Mouse (Mus musculus): ENCODE data around the gene Rad21l. TPM values are rescaled to one million over a fixed set of nuclear protein-coding genes. Genes with fewer than 3 reads are reported as not detected.

Gene Rad21l
- 1 to 10 TPM; 1.3 to 2.2 TPM for total RNA-seq (2021)
- long read RNA-seq: 0 reads

DNA sequence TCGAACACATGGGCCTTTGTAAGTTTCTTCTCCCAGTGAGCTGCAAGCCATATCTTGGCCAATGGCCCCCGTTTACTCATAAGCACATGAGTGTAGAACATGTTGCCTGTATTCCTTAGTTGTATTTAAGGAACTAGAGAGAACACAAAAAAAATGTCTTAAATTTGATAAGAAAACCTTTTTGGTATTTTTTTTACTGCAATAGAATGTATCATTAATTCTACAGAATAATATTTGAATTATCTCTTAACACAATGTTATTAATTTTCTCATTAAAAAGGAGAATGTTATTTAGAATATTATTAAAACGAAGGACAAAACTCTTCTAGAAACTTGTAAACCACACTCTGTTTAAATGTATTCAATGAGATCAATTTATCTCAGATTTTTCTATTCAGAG lies at the start of gene Rad21l:
Gene Rad21l, minus strand, starts transcription at position 101 of the 400 bp plus-strand sequence.
- no peak for DNase-seq (ENCODE audit: low spot score in 2 of 2)

DNA sequence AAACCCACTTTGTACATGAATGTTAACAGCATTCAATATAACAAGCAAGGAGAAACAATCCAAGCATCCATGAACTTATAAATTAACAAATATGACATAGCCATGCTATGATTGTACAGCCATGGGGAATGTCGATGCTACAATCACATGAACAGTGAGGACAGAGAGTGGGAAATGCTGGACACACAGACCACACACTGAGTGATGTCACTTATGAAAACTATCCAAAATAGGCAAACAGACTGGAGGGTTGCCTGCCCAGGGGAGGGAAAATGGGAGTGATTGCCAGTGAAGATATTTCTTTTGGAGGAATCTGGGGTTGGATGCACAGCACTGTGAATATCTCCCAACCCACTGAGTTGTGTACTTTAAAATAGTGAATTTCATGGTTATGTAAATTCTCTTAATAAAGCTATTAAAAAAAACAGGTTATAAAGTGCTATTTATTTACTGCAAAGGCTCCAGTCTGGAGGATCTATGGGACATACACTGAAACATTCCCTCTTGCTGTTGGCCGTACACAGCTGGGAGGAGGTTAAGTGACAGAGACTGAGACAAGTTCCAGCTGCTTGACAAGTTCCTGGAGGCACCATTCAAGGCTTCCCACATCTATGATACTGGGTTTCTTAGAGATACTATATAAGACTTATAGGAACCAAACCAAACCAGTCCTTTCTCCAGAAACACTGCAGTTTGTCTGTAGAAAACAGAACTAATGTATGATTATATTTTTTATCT lies 48.2 kb upstream of the Rad21l start:
- no peak for DNase-seq (ENCODE audit: low spot score in 2 of 2)

DNA sequence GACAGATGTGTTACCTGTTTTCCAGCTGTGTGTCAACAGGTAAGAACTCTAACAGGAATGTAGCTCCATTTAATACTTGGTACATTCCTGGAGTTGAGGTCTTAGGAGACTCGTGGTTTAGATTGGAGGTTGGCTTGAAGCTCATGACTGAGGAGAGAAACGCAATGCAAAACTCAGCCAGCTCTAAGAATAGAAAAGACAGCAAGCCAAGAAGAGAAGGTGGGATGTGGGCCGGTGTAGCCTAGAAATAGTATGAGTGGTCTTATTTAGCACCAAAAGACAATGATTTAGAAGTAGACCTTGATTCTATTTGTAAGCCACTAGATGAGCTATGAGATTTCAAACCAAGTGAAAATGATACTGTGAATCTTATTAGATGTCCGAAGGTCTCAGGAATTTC lies 47.2 kb upstream of the Rad21l start:
- no peak for DNase-seq (ENCODE audit: low spot score in 2 of 2)

DNA sequence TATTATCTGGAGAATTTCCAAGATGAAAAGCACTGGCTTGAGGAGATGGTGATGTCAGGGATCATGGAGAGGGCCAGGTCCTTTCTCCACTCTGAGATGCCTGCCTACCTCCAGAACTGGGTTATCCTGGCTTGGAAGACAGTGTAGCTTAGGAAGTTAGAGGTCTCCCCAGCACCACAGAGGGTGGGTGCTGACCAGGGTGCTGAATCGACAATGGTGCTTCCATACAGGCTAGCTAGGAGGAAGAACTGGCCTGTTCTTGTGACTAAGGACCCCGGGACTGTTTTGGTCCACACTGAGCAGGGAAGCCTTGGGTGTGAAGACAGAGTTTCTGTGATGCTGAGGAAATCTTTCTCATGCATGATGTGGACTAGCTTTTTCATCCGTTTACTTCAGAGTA lies 44.3 kb upstream of the Rad21l start:
- no peak for DNase-seq (ENCODE audit: low spot score in 2 of 2)

DNA sequence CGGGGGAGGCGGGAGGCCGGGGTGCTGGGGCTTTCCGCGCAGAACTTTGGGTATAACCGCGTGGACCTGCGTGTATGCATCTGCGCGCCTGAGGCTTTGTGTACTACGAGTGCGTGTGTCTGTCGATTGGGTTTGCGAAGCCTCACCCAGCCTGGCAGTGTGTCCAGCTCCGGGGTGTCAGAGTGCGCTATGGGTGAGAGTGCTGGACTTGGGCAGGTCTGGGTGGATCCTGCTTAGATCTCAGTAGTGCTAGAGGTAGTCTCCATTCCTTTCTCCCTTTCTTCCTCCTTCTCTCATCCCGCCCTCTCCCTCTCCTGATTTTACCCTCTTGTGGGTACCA lies 34.5 kb upstream of the Rad21l start:
- peak in 1 of 2 experiments; percentile 21 for DNase-seq (ENCODE audit: low spot score in 2 of 2)

DNA sequence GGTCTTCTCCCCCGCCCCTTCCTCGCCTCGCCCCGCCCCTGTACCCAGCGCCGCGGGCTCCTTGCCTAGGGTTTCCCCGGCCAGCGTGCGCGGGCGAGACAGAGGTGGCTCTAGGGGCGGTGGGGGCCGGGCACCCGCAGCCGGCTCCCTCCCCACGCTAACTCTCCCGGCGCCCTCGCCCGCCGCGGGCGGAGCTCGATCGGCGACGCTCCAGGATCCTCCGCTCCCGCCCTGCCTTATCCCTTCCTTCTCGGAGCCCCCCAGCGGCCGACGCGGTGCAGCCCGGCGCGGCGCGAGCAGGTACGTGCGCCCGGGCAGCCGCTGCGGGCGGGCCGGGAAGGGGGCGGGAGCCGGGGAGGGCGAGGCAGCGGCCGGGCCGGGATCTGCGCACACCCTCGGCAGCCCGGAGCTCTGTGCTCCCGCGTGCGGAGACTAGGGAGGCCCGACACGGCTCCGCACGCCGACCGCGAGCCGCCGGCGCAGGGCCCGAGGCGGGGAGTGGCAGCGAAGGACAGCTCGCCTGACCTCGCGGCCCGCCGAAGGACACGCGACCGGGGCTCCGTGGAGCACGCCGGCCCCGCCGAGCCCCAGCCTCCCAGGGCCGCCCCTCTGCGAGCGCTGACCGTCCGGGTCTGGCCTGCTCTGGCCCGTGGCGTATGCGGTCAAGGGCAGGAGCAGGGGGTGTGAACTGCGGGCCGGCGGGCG lies 34.0 kb upstream of the Rad21l start:
- DNase-seq (ENCODE audit: low spot score in 2 of 2): peak; percentile 24 to 51

DNA sequence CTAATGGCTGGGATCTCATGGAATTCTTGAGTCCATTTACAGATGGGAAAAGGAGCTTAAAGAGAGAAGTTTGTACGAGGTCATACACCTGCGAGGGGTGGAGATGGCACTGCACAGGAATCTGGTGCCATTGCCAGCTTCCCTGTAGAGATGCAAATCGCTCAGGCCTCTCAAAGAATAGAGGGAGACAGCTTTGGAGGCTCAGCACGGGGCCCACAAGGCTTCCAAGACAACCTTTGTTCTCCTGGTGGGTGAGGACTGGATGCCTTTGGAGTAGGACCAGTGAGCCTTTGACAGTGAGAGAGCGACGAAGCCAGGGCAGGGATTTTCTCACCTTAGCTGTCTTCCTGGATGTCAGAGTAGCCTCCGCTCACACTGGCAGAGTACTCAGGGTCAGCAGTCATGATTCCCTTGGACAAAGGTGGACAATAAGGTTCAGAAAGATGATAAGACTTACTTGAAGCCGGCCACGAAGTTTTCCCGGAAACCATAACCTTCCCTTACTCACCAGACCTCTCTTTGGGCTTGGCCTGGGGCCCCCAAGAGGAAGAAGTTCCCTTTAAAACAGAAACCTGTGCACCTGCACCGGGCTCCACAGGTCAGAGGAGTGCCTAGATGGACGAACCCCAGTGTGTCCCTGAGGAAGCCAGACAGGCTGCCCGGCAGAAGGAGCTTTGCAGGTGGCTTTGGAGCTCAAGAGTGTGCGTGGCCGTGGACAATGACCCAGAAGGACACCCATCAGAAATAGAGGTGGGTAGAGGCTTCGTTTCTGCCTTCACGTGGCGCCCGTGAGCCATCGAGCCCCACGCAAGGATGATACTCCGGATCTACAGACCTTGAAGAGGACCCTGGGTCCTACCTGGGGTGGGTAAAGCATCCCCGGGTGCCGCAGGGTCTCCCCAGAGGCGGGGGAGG lies 33.2 kb upstream of the Rad21l start, which contains the start of gene Tmem74b:
Gene Tmem74b, plus strand, starts transcription at position 778 of the 915 bp plus-strand sequence.
- no peak for DNase-seq (ENCODE audit: low spot score in 2 of 2)

DNA sequence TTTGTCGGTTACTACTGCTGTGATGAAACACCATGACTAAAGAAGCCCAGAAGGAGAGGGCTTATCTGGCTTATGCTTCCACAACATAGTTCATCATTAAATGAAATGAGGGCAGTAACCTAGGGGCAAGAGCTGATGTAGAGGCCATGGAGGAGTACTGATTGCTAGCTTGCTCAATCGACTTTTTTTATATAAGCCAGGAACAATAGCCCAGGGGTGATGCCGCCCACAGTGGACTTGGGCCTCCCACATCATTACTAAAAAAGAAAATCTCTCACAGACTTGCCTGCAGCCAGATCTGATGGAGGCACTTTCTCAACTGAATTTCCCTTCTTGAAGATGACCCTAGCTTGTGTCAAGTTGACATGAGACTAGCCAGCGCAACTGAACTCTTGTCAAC lies 14.6 kb upstream of the Rad21l start:
- no peak for DNase-seq (ENCODE audit: low spot score in 2 of 2)

DNA sequence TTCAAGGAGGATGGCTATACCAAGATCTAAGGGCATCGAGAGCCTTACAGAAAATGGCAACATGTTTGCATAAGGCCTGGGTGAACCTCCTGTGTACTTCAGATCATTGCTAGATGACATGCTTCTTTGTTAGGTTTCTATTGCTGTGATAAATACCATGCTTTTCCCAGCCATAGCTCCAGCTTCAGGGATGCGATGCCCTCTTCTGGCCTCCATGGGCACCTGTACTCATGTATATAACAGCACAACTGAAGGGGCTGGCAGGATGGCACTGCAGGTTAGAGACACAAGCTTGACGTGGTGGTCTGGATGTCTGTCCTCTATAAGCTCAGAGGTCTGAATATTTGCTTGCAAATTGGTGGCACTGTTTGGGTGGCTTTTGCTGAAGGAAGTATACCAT lies 14.0 kb upstream of the Rad21l start:
- DNase-seq (ENCODE audit: low spot score in 2 of 2): peak in 1 of 2 experiments; percentile 51

DNA sequence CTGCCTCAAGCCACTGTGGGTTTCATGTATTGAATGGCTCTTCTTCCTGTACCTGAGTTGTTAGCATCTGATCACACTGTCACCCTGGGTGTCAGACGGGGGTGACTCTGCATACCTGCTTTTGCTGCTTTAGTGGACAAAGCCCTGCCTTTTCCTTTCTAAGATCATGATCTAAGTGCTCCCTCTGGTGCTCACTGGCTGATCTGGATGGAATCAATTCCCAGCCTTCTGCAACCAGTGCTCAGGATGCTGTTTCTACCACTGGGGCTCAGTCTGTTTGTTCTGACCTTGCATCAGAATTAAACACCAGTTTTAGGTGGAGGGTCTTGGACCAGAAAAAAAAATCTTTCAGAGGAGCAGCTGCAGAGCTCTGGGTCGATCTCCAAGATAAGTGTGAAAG lies 7.9 kb upstream of the Rad21l start:
- DNase-seq (ENCODE audit: low spot score in 2 of 2): peak in 1 of 2 experiments; percentile 35

DNA sequence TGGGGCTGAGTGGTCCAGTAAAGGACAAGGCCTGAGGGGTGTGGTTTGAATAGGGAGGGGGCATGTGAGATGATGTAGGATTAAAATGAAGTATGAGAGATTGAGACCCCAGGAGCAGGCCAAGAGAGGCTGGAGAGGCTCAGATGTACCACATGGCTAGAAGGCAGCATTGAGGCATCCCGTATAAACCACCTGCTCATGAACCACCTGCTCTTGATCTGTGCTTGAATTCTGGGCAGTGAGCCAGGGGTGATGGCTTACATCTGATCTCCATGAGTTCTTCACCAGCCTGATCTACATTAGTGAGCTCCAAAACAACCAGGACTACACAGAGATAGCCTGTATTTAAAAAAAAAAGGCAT lies 2.6 kb upstream of the Rad21l start:
- no peak for DNase-seq (ENCODE audit: low spot score in 2 of 2)

DNA sequence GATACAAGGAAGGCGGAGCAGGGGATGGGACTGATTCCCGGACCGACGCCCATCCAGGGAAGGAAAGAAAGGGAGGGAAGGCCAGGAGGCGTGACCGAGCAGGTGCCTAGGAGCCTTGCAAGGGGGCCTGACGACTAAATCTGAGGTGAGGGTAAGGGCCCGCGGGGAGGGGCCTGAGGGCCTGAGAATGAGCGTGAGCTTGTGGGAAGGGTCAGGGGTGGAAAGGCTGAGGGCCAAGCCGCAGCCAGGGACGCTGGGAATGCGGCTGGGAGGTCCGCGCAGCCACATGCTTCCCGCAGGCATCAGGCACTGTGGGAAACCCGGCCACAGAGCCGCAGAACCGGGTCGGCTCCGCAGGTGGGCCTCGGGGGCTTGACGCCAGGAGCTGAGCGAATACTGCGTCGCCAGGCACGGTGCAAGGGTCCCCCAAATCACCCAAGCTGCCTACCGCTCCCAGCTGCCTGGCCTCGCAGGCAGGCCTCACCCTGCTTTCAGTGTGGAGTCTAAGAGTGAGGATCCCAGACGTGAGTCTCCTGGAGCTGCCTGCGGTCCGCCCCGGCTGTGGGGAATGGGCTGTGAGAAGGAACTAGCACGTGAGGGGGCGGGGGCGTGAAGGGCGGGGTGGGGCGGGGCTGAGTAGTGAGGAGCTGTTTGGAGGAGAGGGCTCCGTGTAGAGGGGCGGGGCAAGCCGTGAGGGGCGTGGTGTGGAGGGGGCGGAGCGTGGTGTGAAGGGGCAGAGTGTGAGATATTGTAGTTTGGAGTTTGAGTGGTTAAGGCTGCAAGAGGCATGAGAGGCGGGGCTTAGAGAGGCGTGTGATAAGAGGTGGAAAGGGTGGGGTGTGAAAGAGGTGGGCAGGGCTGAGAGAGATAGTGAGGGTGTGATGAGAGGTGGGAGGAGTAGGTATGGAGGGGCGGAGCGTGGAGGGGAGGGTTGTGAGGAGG lies 2.0 kb upstream of the Rad21l start:
- no peak for DNase-seq (ENCODE audit: low spot score in 2 of 2)

DNA sequence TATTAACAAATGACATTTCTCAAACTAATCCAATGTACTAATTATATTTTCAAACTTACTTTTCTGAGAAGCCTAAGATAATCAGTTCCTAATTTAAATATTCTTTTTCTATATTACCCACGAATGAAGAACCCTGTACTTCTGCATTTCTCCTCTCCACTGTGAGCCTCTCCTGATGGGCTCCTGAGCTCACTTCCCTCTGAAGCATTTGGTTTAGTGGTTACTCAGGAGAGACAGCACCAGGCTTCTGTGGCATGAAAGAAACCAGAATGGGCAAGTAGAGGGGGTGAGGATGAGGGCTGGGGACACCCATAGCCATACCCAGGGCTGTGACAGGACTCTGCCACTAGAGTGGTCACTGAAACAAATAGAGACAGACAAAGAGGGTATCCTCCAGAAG lies 16.3 kb downstream of the Rad21l start:
- no peak for DNase-seq (ENCODE audit: low spot score in 2 of 2)

DNA sequence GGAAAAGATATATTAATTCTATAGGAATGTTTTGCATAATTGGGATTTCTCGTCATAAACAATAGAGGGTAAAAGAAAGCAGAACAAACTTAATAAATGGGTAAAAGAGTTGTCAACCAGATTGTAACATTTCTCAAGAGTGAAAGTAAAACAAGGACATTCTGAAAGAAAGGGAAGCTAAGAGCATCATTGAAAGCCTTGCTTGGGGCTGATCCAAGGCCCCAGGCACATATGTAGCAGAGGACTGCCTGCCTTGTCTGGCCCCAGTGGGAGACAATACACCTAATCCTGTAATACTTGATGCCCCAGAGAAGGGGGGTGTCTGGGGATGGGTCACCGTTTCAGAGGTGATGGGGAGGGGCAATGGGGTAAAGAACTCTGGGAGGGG lies 32.3 kb downstream of the Rad21l start:
- no peak for DNase-seq (ENCODE audit: low spot score in 2 of 2)

DNA sequence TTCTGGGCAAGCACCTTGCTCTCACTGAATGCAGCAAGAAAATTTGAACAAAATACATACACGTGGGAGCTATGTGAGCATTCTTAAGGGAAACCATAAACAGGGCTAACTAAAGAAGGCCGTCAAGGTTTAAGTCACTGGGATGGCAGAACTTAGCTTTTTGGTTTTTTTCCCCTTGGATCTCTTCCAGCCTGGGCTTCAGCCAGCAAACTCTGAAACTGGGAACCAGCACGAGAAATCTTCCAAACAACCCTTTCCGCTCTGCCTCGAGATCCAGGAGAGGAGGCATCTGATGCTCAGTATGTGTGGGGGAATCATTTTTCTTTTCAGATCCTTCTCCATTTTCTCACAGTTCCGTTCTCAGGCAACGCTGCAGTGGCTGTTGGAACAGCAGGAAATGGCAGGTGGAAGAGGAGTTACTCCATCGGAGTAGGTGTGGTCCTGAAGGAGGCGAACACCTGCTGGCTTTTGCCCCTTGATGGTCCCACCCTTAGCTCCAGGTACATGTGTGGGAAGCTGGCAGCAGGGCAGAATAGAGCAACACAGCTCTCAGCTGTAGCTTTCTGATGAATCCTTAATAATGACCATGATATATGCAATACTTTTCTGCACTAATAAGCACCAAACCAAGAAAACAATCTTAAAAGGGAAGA lies 32.8 kb downstream of the Rad21l start:
- DNase-seq (ENCODE audit: low spot score in 2 of 2): peak in 1 of 2 experiments; percentile 26

DNA sequence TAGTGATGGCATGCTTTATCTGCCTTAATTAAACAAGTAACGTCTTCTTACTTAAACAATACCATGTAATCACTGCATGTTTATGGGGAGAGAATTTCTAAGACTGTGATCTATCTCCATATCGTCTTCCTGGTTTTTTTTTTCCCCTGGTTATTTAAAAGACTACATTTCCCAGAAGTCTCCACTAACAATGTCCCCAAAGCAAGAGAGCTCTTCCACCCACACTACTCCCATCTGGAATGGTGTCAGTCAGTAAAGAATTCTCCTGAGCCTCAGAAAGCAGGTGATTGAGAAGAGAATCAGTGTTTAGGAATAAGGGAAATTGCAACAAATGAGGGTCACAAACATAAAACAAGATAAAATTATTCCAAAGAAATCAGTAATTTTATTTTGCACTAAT lies 33.4 kb downstream of the Rad21l start:
- DNase-seq (ENCODE audit: low spot score in 2 of 2): peak in 1 of 2 experiments; percentile 43

DNA sequence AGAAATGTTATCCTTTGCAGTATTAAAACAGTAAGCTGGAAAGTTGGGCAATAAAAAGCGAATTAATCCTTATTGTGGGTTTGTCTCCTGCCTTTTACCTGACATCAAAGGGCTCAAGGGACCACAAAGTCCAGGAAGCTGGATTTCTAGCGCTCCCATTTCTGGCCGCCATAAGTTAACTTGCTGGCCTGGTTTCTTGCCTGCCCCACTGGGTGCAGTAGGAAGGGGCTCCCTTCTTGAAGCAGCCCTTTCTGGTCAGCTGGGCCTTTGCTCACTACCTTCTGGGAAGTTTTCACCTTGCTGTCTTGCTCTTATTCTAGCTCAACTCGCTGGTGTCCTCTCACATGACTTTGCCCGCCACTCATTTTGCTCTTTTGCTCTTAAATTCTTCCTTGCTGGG lies 35.4 kb downstream of the Rad21l start:
- no peak for DNase-seq (ENCODE audit: low spot score in 2 of 2)

DNA sequence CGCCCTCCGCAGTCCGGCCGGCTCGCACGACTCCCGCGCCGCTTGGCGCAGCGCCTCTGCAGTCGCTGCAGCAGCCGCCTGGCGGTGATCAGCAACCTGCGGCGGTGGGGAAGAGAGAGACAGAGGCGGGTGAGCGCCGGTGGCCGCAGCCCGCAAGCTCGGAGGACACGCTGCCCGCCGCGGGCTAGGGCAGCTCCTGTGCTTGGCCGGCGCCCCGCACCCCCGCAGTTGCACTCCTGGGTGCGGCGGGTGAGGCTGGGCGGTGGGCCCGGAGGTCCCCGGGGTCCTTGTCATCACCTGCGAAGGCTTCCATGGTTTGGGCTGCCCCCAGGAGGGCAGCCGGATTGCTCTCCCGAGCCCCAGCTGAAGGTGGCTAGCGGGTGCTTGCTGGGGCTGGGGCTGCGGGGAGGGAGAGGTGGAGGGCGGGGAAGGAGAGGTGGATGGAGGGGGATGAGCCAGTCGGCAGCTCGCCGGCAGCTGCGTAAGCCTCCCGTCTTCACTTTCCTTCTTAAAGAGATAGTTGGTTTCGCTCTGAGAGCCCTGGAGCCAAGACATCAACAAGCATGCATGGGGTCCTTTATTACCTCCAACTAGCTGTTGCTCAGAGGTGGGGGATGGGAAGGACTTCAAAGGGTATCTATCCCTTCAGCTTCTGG lies 36.0 kb downstream of the Rad21l start, which contains the start of gene Snph:
Gene Snph, minus strand, starts transcription at position 435 of the 656 bp plus-strand sequence.
- DNase-seq (ENCODE audit: low spot score in 2 of 2): peak; percentile 83 to 85

DNA sequence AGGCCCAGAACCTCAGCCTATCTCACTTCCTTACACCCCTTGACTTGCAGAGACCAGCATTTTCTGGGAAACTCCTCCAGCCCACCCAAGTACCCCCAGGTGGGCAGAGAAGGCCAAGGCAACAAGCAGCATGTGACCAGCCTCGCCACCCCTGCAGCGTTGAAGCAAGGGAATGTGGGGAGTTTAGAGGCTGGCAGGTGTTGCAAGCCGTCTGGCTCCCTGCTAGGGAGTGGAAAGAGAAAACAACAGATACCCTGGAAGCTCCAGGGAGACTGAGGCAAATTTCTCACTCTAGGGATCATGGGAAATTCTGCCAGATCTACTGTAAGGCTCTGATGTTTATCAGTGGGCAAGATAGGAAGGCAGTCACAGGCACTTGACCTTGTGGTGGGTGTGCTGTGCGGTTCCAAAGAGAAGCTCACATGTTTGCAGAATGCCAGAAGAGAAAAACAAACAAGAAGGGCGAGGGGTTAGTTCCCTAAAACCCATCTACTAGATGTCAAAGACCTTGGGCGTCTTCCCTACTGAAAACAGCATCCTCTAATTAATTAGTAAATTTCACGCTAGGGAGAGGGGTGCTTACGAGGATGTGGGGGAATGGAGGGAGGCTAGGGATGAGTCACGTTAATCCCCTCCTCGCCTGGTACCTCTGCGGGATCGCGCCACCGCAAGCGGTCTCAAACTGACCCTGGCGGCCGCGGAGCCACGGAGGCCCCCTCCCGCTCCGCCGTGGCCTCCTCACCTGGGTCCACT lies 36.8 kb downstream of the Rad21l start:
- peak in 1 of 2 experiments; percentile 41 for DNase-seq (ENCODE audit: low spot score in 2 of 2)

Measured in layer of hippocampus, adult 18-20 months (tissue).